Comparison of ENCODE assay signal across 23 mouse cellular contexts in genomic region chr4:95012256-95012655, GRCm38 (mm10).
"Had no signal": no experiment of that assay in that cellular context is flagged by ENCODE, and none has a peak within 500 bp of the region (broad histone marks: within the 10 kb centered on the region; RNA-seq: fewer than 3 reads in every experiment).

No protein-coding gene starts in this region.

- H3K4me1 ChIP-seq: heart, embryonic 10.5 days; heart, embryonic 12.5 days; kidney, embryonic 15.5 days; limb, embryonic 13.5 days; liver, embryonic 12.5 days had no signal

- H3K27ac ChIP-seq: heart, embryonic 10.5 days; hindbrain, embryonic 12.5 days; hindbrain, embryonic 14.5 days; kidney, embryonic 15.5 days; kidney, postnatal 0 days; limb, embryonic 13.5 days; limb, embryonic 15.5 days; liver, embryonic 12.5 days; liver, embryonic 14.5 days had no signal

- H3K9ac ChIP-seq: heart, embryonic 12.5 days; hindbrain, embryonic 12.5 days; hindbrain, embryonic 14.5 days; kidney, embryonic 15.5 days; limb, embryonic 13.5 days; limb, embryonic 15.5 days; liver, embryonic 12.5 days; liver, embryonic 14.5 days had no signal

- ATAC-seq: hindbrain, embryonic 16.5 days; intestine, embryonic 16.5 days; liver, embryonic 12.5 days had no signal

- H3K36me3 ChIP-seq: heart, embryonic 10.5 days; heart, embryonic 12.5 days; hindbrain, embryonic 12.5 days; kidney, embryonic 15.5 days; limb, embryonic 13.5 days; limb, embryonic 15.5 days; liver, embryonic 12.5 days had no signal

- H3K27me3 ChIP-seq: heart, embryonic 12.5 days; hindbrain, embryonic 12.5 days; kidney, embryonic 15.5 days; limb, embryonic 15.5 days; liver, embryonic 12.5 days had no signal

- H3K4me3 ChIP-seq: heart, embryonic 10.5 days; heart, embryonic 12.5 days; hindbrain, embryonic 12.5 days; kidney, embryonic 15.5 days; limb, embryonic 13.5 days; limb, embryonic 15.5 days; liver, embryonic 12.5 days had no signal

- H3K4me2 ChIP-seq: heart, embryonic 12.5 days; hindbrain, embryonic 12.5 days; hindbrain, embryonic 14.5 days; kidney, embryonic 15.5 days; limb, embryonic 13.5 days; limb, embryonic 15.5 days; liver, embryonic 12.5 days had no signal

- H3K9me3 ChIP-seq: heart, embryonic 10.5 days; heart, embryonic 12.5 days; hindbrain, embryonic 12.5 days; kidney, embryonic 15.5 days; limb, embryonic 13.5 days; limb, embryonic 15.5 days; liver, embryonic 12.5 days had no signal

- DNase-seq: gastrocnemius, postnatal 14 days; gastrocnemius, postnatal 36 days; heart, adult 18-20 months; heart, postnatal 14 days; heart, postnatal 36 days; kidney, adult 11 months; kidney, postnatal 14 days; layer of hippocampus, adult 9-11 months; layer of hippocampus, postnatal 36 days; left cerebral cortex, postnatal 4 days; lung, adult 18-20 months had no signal
